Mouse (Mus musculus) small intestine, adult 2 months (tissue): ENCODE results near the gene Pik3r5.

Source experiments
- CTCF ChIP-seq: fragments of 200-500 bp; IDR thresholded peaks from 2 replicates; pipeline ENCODE4 v1.5.1; 2012; ENCODE audit warnings: low read depth, mild to moderate bottlenecking, control low read depth, inconsistent platforms, low read length, moderate library complexity, mixed read lengths; ENCODE audit not compliant: insufficient replicate concordance, insufficient read length; ENCODE audit errors: extremely low read depth
- POLR2A ChIP-seq: fragments of 200-500 bp; IDR thresholded peaks from 2 replicates; pipeline ENCODE4 v1.6.1; 2012; ENCODE audit warnings: low read depth, mild to moderate bottlenecking, control low read depth, inconsistent platforms, low read length, moderate library complexity

DNA sequence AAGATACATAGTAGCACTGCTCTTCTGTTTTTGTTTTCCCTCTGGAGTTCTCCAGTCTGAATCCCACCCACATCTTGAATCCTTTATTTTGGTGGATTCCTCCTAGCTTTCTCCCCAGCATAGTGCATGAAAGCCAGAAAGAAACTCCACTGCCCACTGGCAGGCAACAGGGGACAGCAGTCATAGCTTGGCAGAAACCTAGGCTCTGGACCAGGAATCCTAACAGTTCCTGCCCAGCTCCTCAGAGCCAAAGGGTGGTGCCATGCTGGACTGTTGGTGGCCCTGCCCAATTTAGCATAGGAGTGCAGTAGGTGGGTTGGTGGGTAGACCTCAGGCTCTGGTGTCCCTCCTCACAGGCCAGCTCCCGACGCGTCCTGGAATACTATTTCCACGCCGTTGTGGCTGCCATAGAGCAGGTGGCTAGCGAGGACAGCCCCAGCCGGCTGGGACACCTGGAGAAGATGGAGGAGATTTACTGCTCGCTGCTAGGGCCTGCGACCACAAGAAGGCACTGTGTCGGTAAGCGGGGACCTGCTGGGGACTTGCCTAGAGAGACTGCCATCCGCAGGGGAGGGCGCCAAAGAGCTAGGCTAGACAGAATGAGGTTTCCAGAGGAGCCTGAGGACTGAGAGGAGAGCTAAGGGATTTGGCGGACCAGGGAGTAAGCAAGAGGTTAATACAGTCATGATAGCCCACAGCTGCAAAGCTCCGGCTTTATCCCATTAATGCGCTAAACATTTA, 99.3 kb downstream of the Pik3r5 start:
- TF ChIP-seq POLR2A, result no peak
- TF ChIP-seq CTCF, result 0 out of 2 replicates have a peak, but pooled peaks have one; percentile 27
